Mouse (Mus musculus) liver, adult 2 months (tissue): ENCODE results near the gene Smc1a.

Source experiments
- CTCF ChIP-seq: fragments of 200-500 bp; IDR thresholded peaks from 2 replicates; pipeline ENCODE4 v1.5.1; 2011; ENCODE audit warnings: low read depth, low read length, control low read depth
- POLR2A ChIP-seq: fragments of 200-500 bp; IDR thresholded peaks from 2 replicates; pipeline ENCODE4 v1.6.1; 2011; ENCODE audit warnings: low read length, control low read depth; ENCODE audit not compliant: insufficient read depth; ENCODE audit errors: extremely low read depth

DNA sequence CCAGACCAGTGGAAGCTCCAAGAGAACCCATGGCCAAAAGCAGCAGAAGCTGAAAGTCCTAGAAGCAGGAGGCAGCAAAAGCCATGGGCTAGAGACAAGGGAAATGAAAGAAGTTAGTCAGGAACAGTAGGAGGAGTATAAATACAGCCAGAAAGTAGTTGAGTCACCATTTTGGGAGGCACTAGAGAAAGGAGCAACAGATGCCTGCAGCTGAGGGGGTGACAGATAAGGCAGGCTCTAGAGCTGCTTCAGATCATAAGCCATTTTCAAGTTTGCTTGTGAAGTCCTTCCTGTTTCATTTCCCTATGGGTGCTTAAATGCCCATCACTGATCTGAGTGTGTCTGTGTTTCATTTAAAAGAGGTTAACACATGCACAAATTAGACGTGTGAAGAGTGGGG, 51.6 kb downstream of the Smc1a start:
- no peak for TF ChIP-seq POLR2A
- no peak for TF ChIP-seq CTCF
